Mouse (Mus musculus) forebrain, embryonic 11.5 days (tissue): ENCODE measurements around the gene Mtg1. TPM values are rescaled to one million over a fixed set of nuclear protein-coding genes. Genes with fewer than 3 reads are reported as not detected.
A peak's percentile ranks its signal among the peaks of the same experiment; 100 is the strongest.

ENCODE experiments used
- ATAC-seq: fragments of 200-750 bp; cut with Nextera tagmentation; replicated peaks from 2 replicates; pipeline ENCODE4 v1.8.0; 2017; ENCODE audit warnings: moderate TSS enrichment; ENCODE audit not compliant: low FRiP score
- DNase-seq: peaks from one replicate; pipeline ENCODE4 v3.0.0-alpha.2; 2017; ENCODE audit warnings: low spot score
- H3K27ac ChIP-seq: fragments of 300-500 bp; sonication (generic); 2 replicates; pipeline ENCODE4 v1.5.1; 2014; ENCODE audit warnings: low read depth, low read length
- H3K27me3 ChIP-seq: fragments of 300-500 bp; sonication (generic); 2 replicates; pipeline ENCODE4 v1.6.1; 2014; ENCODE audit warnings: mild to moderate bottlenecking, low read length, mixed read lengths; ENCODE audit not compliant: control insufficient read depth, insufficient read depth
- H3K36me3 ChIP-seq: fragments of 300-500 bp; sonication (generic); 2 replicates; pipeline ENCODE4 v1.6.1; 2014; ENCODE audit warnings: mild to moderate bottlenecking, low read length, moderate library complexity, mixed read lengths; ENCODE audit not compliant: control insufficient read depth, insufficient read depth
- H3K4me1 ChIP-seq: fragments of 300-500 bp; sonication (generic); replicated peaks from 2 replicates; pipeline ENCODE4 v1.6.1; 2014; ENCODE audit warnings: low read length, mixed read lengths; ENCODE audit not compliant: control insufficient read depth, insufficient read depth
- H3K4me2 ChIP-seq: fragments of 300-500 bp; sonication (generic); 2 replicates; pipeline ENCODE4 v1.6.1; 2014; ENCODE audit warnings: low read depth, mild to moderate bottlenecking, low read length, moderate library complexity, mixed read lengths; ENCODE audit not compliant: severe bottlenecking
- H3K4me3 ChIP-seq: fragments of 300-500 bp; sonication (generic); 2 replicates; pipeline ENCODE4 v1.5.1; 2014; ENCODE audit warnings: low read depth, low read length
- H3K9ac ChIP-seq: fragments of 300-500 bp; sonication (generic); 2 replicates; pipeline ENCODE4 v1.6.1; 2014; ENCODE audit warnings: low read length
- H3K9me3 ChIP-seq: fragments of 300-500 bp; sonication (generic); 2 replicates; pipeline ENCODE4 v1.6.1; 2016; ENCODE audit warnings: low read length, mixed read lengths; ENCODE audit not compliant: control insufficient read depth
- WGBS: fragments of 180-500 bp; shearing (Covaris S2); extraction: QIAGEN DNeasy Blood & Tissue Kit; methylation state at CpG from one replicate; pipeline ENCODE4 v1.1.7; 2014; 5-methylcytosine and 5-hydroxymethylcytosine counted together
- polyA plus RNA-seq: library from polyadenylated mRNA; unstranded; fragments of >200 nt; fragmentation: Nextera tagmentation; extraction: Ambion mirVana; gene quantifications from 2 replicates; pipeline ENCODE4 v1.2.1, GENCODE M21; 2014

Gene Mtg1
- polyA plus RNA-seq, 1 experiment from 2014 or later = 27.8 TPM

DNA sequence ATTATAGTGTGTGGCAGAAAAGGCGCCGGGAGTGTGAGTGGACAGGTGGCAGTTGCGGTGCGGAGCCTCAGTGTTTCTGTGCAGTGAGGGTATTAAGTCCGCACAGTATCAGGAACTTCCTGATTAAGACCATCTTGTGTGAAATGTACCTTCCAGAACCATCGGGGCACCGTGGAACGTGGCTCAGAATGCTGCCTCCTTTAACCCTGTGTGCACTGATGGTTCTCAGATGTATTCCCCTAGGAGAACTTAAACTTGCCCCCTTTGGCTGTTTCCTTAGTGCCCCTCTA, 602 bp downstream of the Mtg1 start:
- DNase-seq = no peak
- Histone ChIP-seq H3K4me2 (peak overlapping the region; percentile 85), H3K27me3 (no peaks in the 10 kb centered on the region), H3K4me1 (0 out of 2 replicates have a peak, but pooled peaks cover 2% of the 10 kb centered on the region), H3K4me3 (peak overlapping the region; percentile 72), H3K9ac (peak overlapping the region; percentile 96), H3K9me3 (no peaks in the 10 kb centered on the region), H3K27ac (no peak overlapping the region), H3K36me3 (no peaks in the 10 kb centered on the region)
- ATAC-seq = no peak
- WGBS = 1% methylated on average over 8 of the region's 8 CpGs

DNA sequence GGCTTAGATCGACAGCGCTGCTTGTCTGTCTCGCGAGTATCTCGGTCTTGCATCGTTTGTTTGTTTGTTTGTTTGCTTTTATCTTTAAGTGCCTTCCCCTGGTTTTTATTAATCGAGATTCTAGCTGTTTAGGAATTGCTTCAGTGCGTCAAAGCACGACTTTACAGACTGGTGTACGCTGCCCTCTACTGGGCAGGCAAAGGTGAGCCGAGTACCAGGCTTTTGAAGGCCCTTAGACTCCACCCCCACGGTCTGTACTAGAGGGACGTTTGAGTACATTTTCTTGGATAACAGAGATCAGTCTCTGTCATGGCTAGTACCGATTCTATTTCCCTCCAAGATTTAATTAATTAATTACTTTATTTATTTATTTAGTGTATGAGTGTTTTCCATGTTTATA, 4.0 kb downstream of the Mtg1 start:
- H3K27me3 ChIP-seq = no peaks in the 10 kb centered on the region
- WGBS = 8% methylated on average over 14 of the region's 14 CpGs
- no peak overlapping the region for H3K4me3 ChIP-seq
- no peak overlapping the region for H3K4me2 ChIP-seq
- H3K27ac ChIP-seq = no peak overlapping the region
- DNase-seq (peak; percentile 68), ATAC-seq (0 out of 2 replicates have a peak, but pooled peaks have one; percentile 22)
- H3K9me3 ChIP-seq = no peaks in the 10 kb centered on the region
- H3K36me3 ChIP-seq = no peaks in the 10 kb centered on the region
- no peak overlapping the region for H3K9ac ChIP-seq
- H3K4me1 ChIP-seq = 0 out of 2 replicates have a peak, but pooled peaks cover 2% of the 10 kb centered on the region

DNA sequence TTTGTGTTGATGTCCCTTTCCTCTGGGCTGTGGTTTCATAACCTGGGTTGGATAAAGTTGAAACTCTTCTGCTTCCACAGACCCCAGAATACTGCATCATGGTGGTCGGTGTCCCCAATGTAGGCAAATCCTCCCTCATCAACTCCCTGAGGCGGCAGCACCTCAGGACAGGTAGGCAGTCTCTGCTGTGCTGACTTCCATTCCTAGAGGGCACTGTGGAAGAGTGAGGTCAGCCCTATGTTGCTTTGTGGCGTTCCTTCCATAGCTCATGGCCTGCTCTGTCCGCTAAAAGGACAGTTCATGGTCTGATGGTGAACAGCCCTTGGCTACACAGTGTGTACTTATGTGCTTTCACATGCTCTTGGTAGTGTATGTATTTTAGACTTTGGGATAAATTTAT, 7.2 kb downstream of the Mtg1 start:
- ATAC-seq (no peak), DNase-seq (no peak)
- no peaks in the 10 kb centered on the region for H3K36me3 ChIP-seq
- no peak overlapping the region for H3K9ac ChIP-seq
- no peaks in the 10 kb centered on the region for H3K9me3 ChIP-seq
- no peak overlapping the region for H3K4me2 ChIP-seq
- WGBS = 88% methylated on average over 4 of the region's 4 CpGs
- no peak overlapping the region for H3K4me3 ChIP-seq
- no peak overlapping the region for H3K27ac ChIP-seq
- H3K27me3 ChIP-seq = no peaks in the 10 kb centered on the region
- no peaks in the 10 kb centered on the region for H3K4me1 ChIP-seq

DNA sequence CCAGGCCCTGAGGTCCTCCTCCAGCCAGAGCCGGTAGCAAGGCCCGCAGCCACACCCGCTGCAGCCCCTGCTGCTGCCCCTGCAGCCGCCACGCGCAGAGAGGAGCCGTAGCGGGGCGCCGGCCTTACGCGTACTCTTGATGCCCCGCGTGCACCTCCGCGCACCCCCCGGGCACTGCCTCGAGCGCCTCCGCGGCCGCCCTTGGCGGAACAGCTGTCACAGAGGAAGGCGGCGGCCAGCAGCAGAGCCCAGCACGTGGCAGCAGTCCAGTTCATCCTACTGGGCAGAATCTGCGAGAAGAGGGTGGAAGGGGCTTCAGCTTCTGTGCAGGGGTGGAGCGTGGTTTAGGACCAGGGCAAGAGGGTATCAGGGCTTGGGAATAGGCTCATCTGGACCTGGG, 16.0 kb downstream of the Mtg1 start:
- Histone ChIP-seq H3K4me1 (peaks cover 9% of the 10 kb centered on the region), H3K9ac (0 out of 2 replicates have a peak overlapping the region, but pooled peaks have one; percentile 23), H3K9me3 (no peaks in the 10 kb centered on the region), H3K4me2 (peak overlapping the region; percentile 44), H3K27me3 (peaks cover 21% of the 10 kb centered on the region), H3K36me3 (no peaks in the 10 kb centered on the region), H3K4me3 (peak overlapping the region; percentile 14; the same call in 1 of the 2 replicates), H3K27ac (no peak overlapping the region)
- DNase-seq = peak; percentile 67
- peak; percentile 46 for ATAC-seq
- 2% methylated on average over 28 of the region's 28 CpGs for WGBS

DNA sequence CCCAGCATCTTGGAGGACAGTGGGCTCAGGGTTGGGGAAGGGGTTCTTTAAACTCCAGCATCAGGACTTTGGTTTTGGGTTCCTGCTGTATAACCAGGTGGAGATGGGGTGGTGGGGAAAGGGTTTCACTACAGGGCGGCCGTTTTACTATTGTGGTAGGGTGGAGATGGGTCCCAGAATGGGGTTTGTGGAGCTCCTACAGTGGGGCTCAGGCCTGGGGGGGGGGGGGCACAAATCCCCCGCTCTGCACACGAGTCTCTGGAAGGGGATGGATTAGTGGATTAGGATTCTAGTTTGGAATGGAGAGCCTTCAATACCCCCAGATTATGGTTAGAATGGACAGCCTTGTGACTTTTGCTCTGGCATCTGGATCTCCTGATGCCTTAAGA, 16.5 kb downstream of the Mtg1 start:
- Histone ChIP-seq H3K4me1 (peaks cover 9% of the 10 kb centered on the region), H3K9ac (peak overlapping the region; percentile 55; the same call in 1 of the 2 replicates), H3K27ac (no peak overlapping the region), H3K36me3 (no peaks in the 10 kb centered on the region), H3K27me3 (peaks cover 21% of the 10 kb centered on the region), H3K9me3 (no peaks in the 10 kb centered on the region), H3K4me2 (peak overlapping the region; percentile 54), H3K4me3 (peak overlapping the region; percentile 27; the same call in 1 of the 2 replicates)
- WGBS = 15% methylated on average over 4 of the region's 4 CpGs
- DNase-seq = no peak
- no peak for ATAC-seq

DNA sequence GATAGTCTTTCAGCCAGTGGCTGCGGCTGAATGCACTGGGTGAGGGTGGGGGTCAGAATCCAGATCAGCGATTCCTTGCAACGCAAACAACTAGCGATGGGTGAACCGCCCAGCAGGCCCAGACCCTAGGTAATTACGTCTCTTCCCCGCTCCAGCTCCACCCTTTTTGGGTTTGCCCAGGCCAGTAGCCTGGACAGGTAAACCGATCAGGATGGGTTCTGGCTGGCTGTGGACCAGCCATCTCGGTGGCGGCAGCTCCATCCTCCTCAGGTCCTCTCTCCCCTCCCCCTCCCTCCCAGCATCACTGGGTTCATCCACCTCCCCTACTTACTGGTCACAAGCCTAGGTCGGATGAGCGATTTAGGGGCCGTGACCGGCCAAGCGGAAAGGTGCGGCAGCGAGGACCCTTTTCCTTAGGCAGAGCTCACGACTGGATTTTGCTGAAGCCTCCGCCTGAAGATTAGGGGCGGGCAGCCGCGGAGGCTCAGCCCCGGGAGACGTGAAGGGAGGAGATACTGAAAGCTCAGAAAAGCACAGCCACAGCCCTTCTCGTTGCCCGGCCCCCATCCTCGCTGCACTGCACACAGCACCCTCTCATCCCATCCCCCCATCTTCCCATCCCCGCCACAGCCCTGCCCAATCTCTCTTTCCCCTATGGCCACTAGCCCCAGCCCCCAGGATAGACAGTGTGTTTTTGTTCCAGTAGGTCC, 17.0 kb downstream of the Mtg1 start, which contains the start of gene Sprn:
Gene Sprn (minus strand): TSS at position 660 of the 710 bp plus-strand sequence.
- Histone ChIP-seq H3K27me3 (peaks cover 21% of the 10 kb centered on the region), H3K4me2 (peak within 1 kb of the TSS; percentile 54), H3K9ac (peak within 1 kb of the TSS; percentile 55), H3K9me3 (no peaks in the 10 kb centered on the region), H3K4me1 (peaks cover 9% of the 10 kb centered on the region), H3K4me3 (peak within 1 kb of the TSS; percentile 27), H3K36me3 (no peaks in the 10 kb centered on the region), H3K27ac (no peak within 1 kb of the TSS)
- ATAC-seq = peak; percentile 49; the same call in 1 of the 2 replicates
- DNase-seq = no peak
- WGBS = 2% methylated on average over 28 of the region's 28 CpGs

DNA sequence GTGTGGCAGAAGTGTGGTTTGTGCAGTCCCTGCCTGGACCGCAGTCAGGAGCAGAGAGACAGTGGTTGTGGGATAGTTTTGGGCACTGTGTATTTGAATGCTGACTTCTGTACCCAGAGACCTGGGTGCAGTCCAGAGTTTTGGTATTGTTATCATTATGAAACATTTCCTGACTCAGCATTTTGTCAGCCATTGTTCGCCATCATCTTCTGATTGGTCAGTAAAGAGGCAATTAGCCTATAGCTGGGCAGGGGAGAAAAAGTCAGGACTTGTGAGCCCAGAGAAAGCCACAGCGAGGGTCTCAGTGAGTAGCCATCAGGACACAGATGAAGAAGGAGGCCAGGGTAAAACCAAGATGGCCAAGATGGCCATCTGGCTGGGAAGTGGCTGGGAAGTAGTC, 23.0 kb downstream of the Mtg1 start:
- Histone ChIP-seq H3K4me1 (no peaks in the 10 kb centered on the region), H3K4me2 (no peak overlapping the region), H3K36me3 (no peaks in the 10 kb centered on the region), H3K27ac (no peak overlapping the region), H3K9me3 (no peaks in the 10 kb centered on the region), H3K9ac (no peak overlapping the region), H3K27me3 (no peaks in the 10 kb centered on the region), H3K4me3 (no peak overlapping the region)
- DNase-seq = no peak
- 85% methylated on average over 3 of the region's 3 CpGs for WGBS
- no peak for ATAC-seq

DNA sequence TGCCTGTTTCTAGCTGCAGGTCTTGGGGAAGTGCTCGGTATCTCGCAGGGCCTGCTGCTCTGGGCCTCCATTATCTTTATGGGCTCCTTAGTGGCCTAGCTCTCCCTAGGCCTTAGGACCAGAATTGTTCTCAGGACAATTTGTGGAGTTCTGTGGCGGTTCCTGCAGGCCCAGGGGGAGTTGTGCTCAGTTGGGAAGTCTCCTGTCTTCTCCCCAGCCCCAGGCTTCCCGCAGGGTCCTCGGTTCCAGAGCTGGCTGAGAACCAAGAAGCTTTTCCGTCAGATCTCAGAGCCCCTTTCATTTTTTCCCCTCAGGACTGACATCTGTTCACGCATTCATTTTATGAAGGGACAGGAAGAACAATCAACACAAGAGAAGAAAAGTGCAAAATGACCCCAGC, 27.3 kb downstream of the Mtg1 start, which contains the start of gene Olfr522:
Gene Olfr522 (minus strand): TSS at position 101 of the 400 bp plus-strand sequence.
- Histone ChIP-seq H3K36me3 (no peaks in the 10 kb centered on the region), H3K4me2 (no peak within 1 kb of the TSS), H3K4me3 (no peak within 1 kb of the TSS), H3K27me3 (no peaks in the 10 kb centered on the region), H3K27ac (no peak within 1 kb of the TSS), H3K4me1 (no peaks in the 10 kb centered on the region), H3K9ac (no peak within 1 kb of the TSS), H3K9me3 (no peaks in the 10 kb centered on the region)
- no peak for DNase-seq
- WGBS = 75% methylated on average over 7 of the region's 7 CpGs
- no peak for ATAC-seq

DNA sequence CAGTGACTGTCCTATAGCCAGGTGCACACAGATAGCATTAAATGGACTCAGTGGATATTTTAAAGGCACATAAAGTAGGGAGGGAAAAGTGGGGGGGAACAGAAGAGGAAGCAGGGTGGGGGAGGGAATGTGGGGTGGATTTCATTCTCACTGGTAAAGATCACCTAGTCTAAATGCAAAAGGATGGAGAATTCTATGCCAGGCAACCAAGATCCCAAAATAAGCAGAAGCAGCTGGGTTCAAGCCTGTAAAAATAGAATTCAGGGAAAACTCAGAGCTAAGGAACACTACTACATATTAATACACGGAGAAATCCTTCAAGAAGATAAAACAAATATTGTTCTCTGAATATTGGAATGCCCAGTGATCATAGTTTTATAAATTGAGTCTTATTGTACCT, 30.6 kb downstream of the Mtg1 start:
- 65% methylated on average over 1 of the region's 1 CpGs for WGBS
- H3K9ac ChIP-seq = no peak overlapping the region
- no peak for ATAC-seq

More for the DNA sequence above, 30.6 kb downstream of the Mtg1 start:
- H3K9me3 ChIP-seq = no peaks in the 10 kb centered on the region
- no peak overlapping the region for H3K4me3 ChIP-seq
- no peak overlapping the region for H3K27ac ChIP-seq
- H3K36me3 ChIP-seq = no peaks in the 10 kb centered on the region
- H3K4me2 ChIP-seq = no peak overlapping the region
- no peaks in the 10 kb centered on the region for H3K27me3 ChIP-seq
- DNase-seq = no peak
- H3K4me1 ChIP-seq = no peaks in the 10 kb centered on the region
